Mouse (Mus musculus) hindbrain, embryonic 15.5 days (tissue): ENCODE data around the gene Tmem108. TPM values are rescaled to one million over a fixed set of nuclear protein-coding genes. Genes with fewer than 3 reads are reported as not detected.

Experiments used
- ATAC-seq: fragments of 200-750 bp; cut with Nextera tagmentation; 2 replicates; pipeline ENCODE4 v1.8.0; 2017; ENCODE audit warnings: low read depth, moderate number of reproducible peaks, moderate TSS enrichment; ENCODE audit not compliant: low FRiP score
- H3K27ac ChIP-seq: fragments of 300-500 bp; sonication (generic); replicated peaks from 2 replicates; pipeline ENCODE4 v1.5.1; 2015; ENCODE audit warnings: mild to moderate bottlenecking, inconsistent platforms
- H3K27me3 ChIP-seq: fragments of 300-500 bp; sonication (generic); 2 replicates; pipeline ENCODE4 v1.6.1; 2015; ENCODE audit warnings: control low read depth, inconsistent platforms
- H3K36me3 ChIP-seq: fragments of 300-500 bp; sonication (generic); 2 replicates; pipeline ENCODE4 v1.6.1; 2015; ENCODE audit warnings: control low read depth, inconsistent platforms
- H3K4me1 ChIP-seq: fragments of 300-500 bp; sonication (generic); replicated peaks from 2 replicates; pipeline ENCODE4 v1.6.1; 2015; ENCODE audit warnings: control low read depth, inconsistent platforms
- H3K4me2 ChIP-seq: fragments of 300-500 bp; sonication (generic); 2 replicates; pipeline ENCODE4 v1.6.1; 2015; ENCODE audit warnings: moderate library complexity, mild to moderate bottlenecking, inconsistent platforms
- H3K4me3 ChIP-seq: fragments of 300-500 bp; sonication (generic); 2 replicates; pipeline ENCODE4 v1.5.1; 2015; ENCODE audit warnings: mild to moderate bottlenecking, inconsistent platforms
- H3K9ac ChIP-seq: fragments of 300-500 bp; sonication (generic); 2 replicates; pipeline ENCODE4 v1.6.1; 2015; ENCODE audit warnings: inconsistent platforms
- H3K9me3 ChIP-seq: fragments of 300-500 bp; sonication (generic); 2 replicates; pipeline ENCODE4 v1.6.1; 2016; ENCODE audit warnings: control low read depth, inconsistent platforms
- WGBS: fragments of 180-500 bp; shearing (Covaris S2); methylation state at CpG from one replicate; pipeline ENCODE4 v1.1.7; 2015; 5-methylcytosine and 5-hydroxymethylcytosine counted together
- polyA plus RNA-seq: library from polyadenylated mRNA; unstranded; fragments of >200 nt; fragmentation: Nextera tagmentation; extraction: Ambion mirVana; gene quantifications from 2 replicates; pipeline ENCODE4 v1.2.1, GENCODE M21; 2015

Tmem108 gene
- polyA plus RNA-seq, 1 experiment from 2014 or later = 30.2 TPM

DNA sequence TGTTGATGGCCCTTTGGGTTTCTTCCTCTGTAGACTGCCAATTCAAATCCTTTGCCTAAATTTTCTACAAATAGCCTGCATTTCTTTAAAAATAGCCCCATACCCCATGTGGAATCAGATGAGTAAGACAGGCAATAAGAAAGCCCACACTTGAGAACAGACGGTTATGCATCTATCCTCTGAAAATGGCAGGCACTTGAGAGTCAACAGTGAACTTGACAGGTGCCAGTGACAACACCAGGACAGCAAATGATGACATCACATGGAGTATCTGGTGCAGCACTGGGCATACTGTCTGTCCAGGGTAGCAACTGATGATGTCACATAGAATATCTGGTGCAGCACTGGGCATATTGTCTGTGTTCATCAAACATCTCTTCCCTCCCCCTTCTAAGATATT lies 61.4 kb downstream of the Tmem108 start:
- WGBS = 94% methylated on average over 1 of the region's 1 CpGs
- Histone ChIP-seq H3K4me1 (peaks cover 11% of the 10 kb centered on the region), H3K27me3 (no peaks in the 10 kb centered on the region), H3K9ac (no peak overlapping the region), H3K36me3 (no peaks in the 10 kb centered on the region), H3K9me3 (no peaks in the 10 kb centered on the region), H3K4me3 (no peak overlapping the region), H3K4me2 (no peak overlapping the region), H3K27ac (no peak overlapping the region)
- no peak for ATAC-seq

DNA sequence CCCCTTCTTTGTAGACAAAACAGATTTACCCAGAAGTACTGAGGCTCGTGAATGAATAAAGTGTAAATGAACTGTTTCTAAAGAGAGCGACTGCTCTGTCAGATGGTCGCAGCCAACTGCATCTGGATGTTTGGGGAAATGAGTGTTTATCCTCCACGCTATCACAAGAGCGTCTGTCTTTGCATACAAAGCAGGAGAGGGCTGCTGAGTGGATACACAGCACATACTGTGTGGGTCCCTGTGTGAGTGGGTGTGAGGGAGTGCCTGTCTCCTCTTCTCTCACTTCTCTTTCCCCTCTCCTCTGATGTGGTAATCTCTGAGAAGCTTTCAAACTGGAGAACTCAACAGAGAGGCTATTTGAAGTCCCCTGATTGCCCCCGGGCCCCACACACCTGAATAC lies 64.7 kb downstream of the Tmem108 start:
- 46% methylated on average over 6 of the region's 6 CpGs for WGBS
- Histone ChIP-seq H3K27ac (peak overlapping the region; percentile 16; the same call in 1 of the 2 replicates), H3K4me2 (no peak overlapping the region), H3K4me1 (peaks cover 20% of the 10 kb centered on the region), H3K9me3 (no peaks in the 10 kb centered on the region), H3K9ac (no peak overlapping the region), H3K36me3 (no peaks in the 10 kb centered on the region), H3K27me3 (no peaks in the 10 kb centered on the region), H3K4me3 (no peak overlapping the region)
- ATAC-seq = peak; percentile 43; the same call in 1 of the 2 replicates

DNA sequence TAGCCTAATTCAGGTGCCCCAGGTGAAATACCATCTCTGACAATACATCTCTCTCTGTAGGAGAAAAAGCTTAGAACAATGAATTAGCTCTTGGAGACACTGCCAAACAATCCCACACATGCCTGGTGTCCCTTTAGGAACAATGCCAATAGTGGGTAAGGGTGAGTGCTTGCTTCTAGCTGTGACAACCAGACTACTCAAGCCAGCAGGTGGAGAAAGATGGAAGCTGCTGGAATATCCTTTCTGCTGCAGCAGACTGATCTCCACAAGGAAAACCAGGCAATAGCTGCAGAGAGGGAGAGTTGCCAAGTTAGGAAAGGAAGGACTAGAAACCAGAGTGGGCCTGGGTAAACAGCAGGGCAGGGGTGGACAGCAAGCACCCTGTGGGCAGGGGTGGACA lies 67.8 kb downstream of the Tmem108 start:
- Histone ChIP-seq H3K4me2 (no peak overlapping the region), H3K4me1 (peaks cover 22% of the 10 kb centered on the region), H3K9me3 (no peaks in the 10 kb centered on the region), H3K27ac (no peak overlapping the region), H3K36me3 (no peaks in the 10 kb centered on the region), H3K4me3 (no peak overlapping the region), H3K9ac (no peak overlapping the region), H3K27me3 (no peaks in the 10 kb centered on the region)
- no peak for ATAC-seq

DNA sequence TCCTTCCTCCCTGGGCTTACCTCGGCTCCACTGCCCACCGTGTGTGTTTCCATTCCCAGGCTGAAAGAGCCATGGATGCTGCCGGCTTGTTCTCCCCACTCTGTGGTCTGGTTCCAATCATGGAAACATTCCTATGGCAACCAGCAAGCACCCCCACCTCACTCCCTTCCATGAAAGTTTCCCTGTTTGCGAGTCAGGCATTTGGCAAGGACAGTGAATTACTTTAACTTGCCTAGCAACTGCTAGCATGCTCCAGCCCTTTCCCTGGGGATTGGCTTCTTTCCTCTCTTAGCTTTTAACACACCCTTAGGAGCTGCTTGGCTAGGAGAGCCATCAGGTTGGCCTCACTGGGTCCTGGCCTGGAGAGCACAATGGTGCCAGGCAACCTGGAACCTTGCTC lies 68.9 kb downstream of the Tmem108 start:
- Histone ChIP-seq H3K4me1 (peaks cover 24% of the 10 kb centered on the region), H3K4me2 (no peak overlapping the region), H3K4me3 (no peak overlapping the region), H3K27me3 (no peaks in the 10 kb centered on the region), H3K27ac (0 out of 2 replicates have a peak overlapping the region, but pooled peaks have one; percentile 20), H3K9me3 (no peaks in the 10 kb centered on the region), H3K9ac (no peak overlapping the region), H3K36me3 (no peaks in the 10 kb centered on the region)
- ATAC-seq = peak; percentile 74
- WGBS = 52% methylated on average over 4 of the region's 4 CpGs

DNA sequence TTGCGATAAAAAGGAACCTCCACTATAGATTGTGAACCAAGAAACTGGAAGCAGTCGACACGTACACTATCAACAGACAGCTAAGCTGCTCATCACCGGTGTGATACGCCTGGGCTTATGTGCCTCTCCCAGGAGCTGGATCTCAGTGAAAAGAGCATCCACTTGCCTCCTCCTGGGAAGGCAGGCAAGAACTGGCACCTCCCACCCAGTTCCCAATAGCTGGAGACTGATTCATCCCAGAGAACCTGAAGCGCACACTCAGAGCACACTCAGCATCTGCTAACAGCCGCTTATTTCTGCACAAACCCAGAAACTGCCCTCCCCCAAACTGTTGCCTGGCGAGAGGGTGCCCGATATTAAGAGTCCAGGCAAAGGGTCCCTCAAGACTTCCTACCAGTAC lies 69.8 kb downstream of the Tmem108 start:
- 68% methylated on average over 9 of the region's 9 CpGs for WGBS
- H3K9me3 ChIP-seq = no peaks in the 10 kb centered on the region
- no peak for ATAC-seq
- H3K4me2 ChIP-seq = no peak overlapping the region; the same call in 1 of the 2 replicates
- no peaks in the 10 kb centered on the region for H3K27me3 ChIP-seq
- H3K4me3 ChIP-seq = no peak overlapping the region
- H3K4me1 ChIP-seq = peaks cover 22% of the 10 kb centered on the region
- H3K9ac ChIP-seq = no peak overlapping the region
- no peaks in the 10 kb centered on the region for H3K36me3 ChIP-seq
- no peak overlapping the region for H3K27ac ChIP-seq

DNA sequence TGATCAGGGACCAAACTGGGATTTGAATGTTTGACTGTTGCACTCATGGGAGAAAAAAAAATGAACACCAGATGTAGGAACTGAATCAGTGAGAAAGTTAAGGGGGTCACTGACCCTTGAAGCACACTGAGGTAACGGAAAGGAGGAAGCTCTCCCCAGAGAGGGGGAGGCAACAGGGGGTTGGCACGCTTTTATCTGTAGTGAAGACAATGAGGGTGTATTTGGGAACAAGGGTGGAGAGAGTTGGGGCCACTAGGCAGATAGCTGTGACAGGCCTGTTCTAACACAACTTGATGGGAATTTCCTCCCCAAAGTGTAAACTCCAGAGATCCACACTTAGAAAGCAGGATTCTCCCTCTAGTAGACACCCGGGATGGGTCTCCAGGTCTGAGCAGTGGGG lies 71.2 kb downstream of the Tmem108 start:
- no peaks in the 10 kb centered on the region for H3K36me3 ChIP-seq
- WGBS = 64% methylated on average over 3 of the region's 3 CpGs
- no peak overlapping the region for H3K9ac ChIP-seq
- peaks cover 19% of the 10 kb centered on the region for H3K4me1 ChIP-seq
- no peaks in the 10 kb centered on the region for H3K9me3 ChIP-seq
- H3K27me3 ChIP-seq = no peaks in the 10 kb centered on the region
- no peak overlapping the region for H3K4me3 ChIP-seq
- H3K4me2 ChIP-seq = no peak overlapping the region
- no peak overlapping the region for H3K27ac ChIP-seq
- ATAC-seq = no peak

DNA sequence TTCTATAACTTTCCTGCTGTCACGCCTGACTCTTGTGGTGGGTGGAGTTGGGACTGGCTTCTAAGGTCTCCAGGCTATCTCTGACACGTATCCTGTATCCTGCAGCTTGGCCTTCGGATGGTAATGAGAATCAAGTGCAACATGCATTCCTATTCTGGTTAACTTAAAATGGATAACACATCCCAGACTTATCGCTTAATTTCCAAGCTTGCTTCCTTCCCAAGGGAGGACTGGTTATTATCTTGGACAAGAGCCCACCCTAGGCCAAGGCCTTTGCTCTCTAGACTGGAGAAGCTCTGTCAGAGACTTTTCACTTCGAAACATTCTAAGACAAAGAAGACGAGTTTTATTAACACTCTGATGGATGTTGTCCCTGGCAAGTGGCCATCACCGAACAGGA lies 71.9 kb downstream of the Tmem108 start:
- 78% methylated on average over 7 of the region's 7 CpGs for whole genome bisulfite sequencing
- no peaks in the 10 kb centered on the region for H3K27me3 ChIP-seq
- H3K4me2 ChIP-seq = no peak overlapping the region
- peaks cover 19% of the 10 kb centered on the region for H3K4me1 ChIP-seq
- no peak overlapping the region for H3K9ac ChIP-seq
- no peak overlapping the region for H3K4me3 ChIP-seq
- no peaks in the 10 kb centered on the region for H3K9me3 ChIP-seq
- no peak overlapping the region for H3K27ac ChIP-seq
- ATAC-seq = no peak
- no peaks in the 10 kb centered on the region for H3K36me3 ChIP-seq

DNA sequence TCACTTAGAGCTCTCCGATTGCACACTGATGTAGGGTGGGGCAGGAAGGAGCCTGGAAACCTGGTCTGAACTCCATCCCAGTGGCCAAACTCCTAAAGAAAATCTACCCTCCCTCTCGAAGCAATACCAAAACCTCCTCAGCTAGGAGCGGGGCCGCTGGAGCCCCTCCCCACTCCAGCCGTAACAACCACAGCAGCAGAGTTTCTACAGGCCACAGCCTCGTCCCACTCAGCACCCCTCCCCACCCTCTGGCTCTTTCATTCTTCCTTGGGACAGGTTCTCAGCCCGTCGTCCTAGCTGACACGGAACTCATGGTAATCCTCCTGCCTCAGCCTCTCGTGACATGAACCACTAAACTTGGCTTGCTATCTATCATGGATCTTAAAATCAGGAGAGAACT lies 72.6 kb downstream of the Tmem108 start:
- Histone ChIP-seq H3K4me1 (peaks cover 19% of the 10 kb centered on the region), H3K36me3 (no peaks in the 10 kb centered on the region), H3K4me2 (no peak overlapping the region), H3K27ac (no peak overlapping the region), H3K9ac (no peak overlapping the region), H3K27me3 (no peaks in the 10 kb centered on the region), H3K9me3 (no peaks in the 10 kb centered on the region), H3K4me3 (no peak overlapping the region)
- ATAC-seq = no peak
- WGBS = 91% methylated on average over 10 of the region's 10 CpGs

DNA sequence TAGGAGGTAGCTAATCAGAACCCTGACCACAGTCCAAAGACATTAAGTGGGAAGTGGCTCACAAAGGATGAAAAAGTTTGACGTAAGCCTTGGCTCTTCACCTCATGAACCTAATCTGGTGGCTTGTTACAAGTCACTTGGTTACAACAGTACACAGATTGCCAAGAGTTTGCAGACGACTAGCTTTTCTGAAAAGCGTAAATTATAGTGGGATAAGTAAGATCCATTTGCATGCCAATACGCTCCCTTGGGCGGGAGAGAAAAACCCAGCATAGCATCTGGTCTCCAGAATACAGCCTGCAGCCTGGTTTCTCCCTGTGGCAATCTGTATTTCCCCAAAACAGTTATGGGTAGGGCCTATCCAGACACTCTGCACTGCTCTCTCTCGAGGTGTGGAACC lies 74.5 kb downstream of the Tmem108 start:
- Histone ChIP-seq H3K9me3 (no peaks in the 10 kb centered on the region), H3K36me3 (no peaks in the 10 kb centered on the region), H3K4me2 (no peak overlapping the region), H3K4me3 (no peak overlapping the region), H3K4me1 (peaks cover 13% of the 10 kb centered on the region), H3K27me3 (no peaks in the 10 kb centered on the region), H3K9ac (no peak overlapping the region), H3K27ac (peak overlapping the region; percentile 58)
- 37% methylated on average over 6 of the region's 6 CpGs for WGBS
- ATAC-seq = peak; percentile 79

DNA sequence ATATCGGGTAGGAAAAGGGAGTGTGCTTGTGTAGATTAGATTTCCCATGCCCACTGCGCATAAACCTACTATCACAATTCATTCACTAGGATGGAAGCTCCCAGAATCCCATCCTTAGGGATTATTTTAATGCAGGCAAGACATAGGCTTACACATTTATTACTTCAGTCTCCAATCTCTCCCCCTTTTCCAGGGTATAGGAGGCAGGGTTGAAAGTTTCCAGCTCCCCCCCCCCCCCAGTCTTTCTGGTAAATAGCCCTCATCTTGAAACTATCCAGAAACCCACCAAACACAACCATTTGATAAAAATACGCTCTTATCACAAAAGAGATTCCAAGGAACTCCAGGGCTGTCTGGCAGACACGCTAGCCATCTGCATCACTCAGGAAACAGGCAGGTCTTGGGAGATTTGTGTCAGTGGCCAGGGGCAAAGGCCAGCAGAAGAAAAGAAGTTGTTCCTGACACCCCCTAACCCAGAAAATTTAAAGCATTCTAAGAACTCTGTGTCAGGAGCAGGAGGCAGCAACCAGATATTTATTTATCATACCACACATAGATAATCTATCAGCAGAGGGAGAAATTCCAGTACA lies 79.8 kb downstream of the Tmem108 start:
- 71% methylated on average over 4 of the region's 4 CpGs for WGBS
- Histone ChIP-seq H3K36me3 (no peaks in the 10 kb centered on the region), H3K4me1 (peaks cover 11% of the 10 kb centered on the region; the same call in 1 of the 2 replicates), H3K27ac (no peak overlapping the region), H3K27me3 (no peaks in the 10 kb centered on the region), H3K4me2 (no peak overlapping the region), H3K9me3 (no peaks in the 10 kb centered on the region), H3K4me3 (no peak overlapping the region), H3K9ac (no peak overlapping the region)
- no peak for ATAC-seq

DNA sequence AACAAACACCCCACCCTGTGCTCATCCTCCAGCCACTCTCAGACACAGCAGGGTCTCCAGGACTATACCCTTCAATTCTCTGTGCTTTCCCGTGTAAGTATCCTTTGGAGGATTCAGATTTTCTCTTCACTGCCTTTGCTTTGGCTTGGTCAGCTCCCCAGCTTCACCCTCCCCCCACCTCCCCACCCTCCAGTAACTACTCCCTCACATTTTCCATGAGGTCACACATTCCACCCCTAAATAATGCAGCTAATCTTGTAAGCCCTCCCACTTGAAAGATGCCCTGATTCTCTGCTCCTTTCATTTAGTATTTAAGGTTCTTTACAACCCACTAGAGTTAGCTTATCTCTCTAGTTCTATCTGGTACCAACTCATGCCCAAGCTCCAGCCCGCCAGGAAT lies 82.4 kb downstream of the Tmem108 start:
- Histone ChIP-seq H3K4me3 (no peak overlapping the region), H3K36me3 (no peaks in the 10 kb centered on the region), H3K9me3 (no peaks in the 10 kb centered on the region), H3K4me2 (no peak overlapping the region), H3K9ac (no peak overlapping the region), H3K27ac (no peak overlapping the region), H3K27me3 (no peaks in the 10 kb centered on the region), H3K4me1 (peaks cover 11% of the 10 kb centered on the region; the same call in 1 of the 2 replicates)
- ATAC-seq = no peak
- WGBS = 45% methylated on average over 2 of the region's 2 CpGs

DNA sequence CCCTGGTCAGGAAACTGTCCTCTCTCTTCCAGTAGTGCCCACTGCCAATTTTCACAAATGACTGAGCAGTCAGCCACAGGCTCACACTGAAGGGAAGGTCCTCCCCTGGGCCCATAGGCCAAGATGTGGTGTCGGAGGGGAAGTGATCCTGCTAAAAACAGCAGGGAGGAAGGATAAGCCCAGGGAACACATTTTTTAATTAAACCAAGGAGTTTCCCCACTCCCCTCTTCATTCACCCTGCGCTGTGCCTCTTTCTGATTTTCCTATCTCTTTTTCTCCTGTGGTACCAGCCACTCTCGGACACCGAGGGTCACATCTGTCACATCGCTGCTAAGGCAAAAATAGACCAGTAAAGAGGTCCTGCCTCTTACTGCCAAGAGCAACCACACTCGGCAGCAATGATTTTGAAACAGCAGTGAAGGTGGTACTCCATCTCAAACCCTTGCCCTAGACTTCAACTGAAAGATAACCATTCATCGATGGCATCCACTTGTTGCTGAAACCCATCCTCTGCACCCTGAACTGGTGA lies 83.0 kb downstream of the Tmem108 start:
- H3K36me3 ChIP-seq = no peaks in the 10 kb centered on the region
- no peaks in the 10 kb centered on the region for H3K9me3 ChIP-seq
- 67% methylated on average over 7 of the region's 7 CpGs for WGBS
- no peak overlapping the region for H3K9ac ChIP-seq
- H3K4me1 ChIP-seq = peaks cover 11% of the 10 kb centered on the region; the same call in 1 of the 2 replicates
- no peaks in the 10 kb centered on the region for H3K27me3 ChIP-seq
- no peak overlapping the region for H3K4me3 ChIP-seq
- no peak overlapping the region for H3K4me2 ChIP-seq
- no peak overlapping the region for H3K27ac ChIP-seq
- ATAC-seq = no peak

DNA sequence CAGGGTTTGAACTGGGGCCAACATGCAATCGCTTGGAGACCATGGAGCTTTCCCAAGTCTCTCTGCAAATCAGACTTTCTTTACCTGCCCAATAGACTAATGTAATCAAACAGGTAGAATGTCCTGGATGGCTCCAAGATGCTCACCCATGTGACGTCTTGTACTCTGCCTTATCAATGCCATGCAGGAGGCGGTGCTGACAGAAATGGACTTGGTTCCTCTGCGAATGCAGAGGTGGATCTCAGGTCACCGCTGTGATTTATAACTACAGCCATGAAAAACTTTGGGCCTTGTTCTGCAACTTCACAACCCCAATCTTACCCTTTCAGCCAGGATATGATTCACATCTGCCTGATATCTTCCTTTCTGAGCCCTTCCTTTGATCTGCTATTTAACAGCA lies 83.8 kb downstream of the Tmem108 start:
- H3K27me3 ChIP-seq = no peaks in the 10 kb centered on the region
- peaks cover 11% of the 10 kb centered on the region; the same call in 1 of the 2 replicates for H3K4me1 ChIP-seq
- H3K4me2 ChIP-seq = no peak overlapping the region
- H3K4me3 ChIP-seq = no peak overlapping the region
- no peaks in the 10 kb centered on the region for H3K36me3 ChIP-seq
- no peak overlapping the region for H3K27ac ChIP-seq
- H3K9me3 ChIP-seq = no peaks in the 10 kb centered on the region
- no peak overlapping the region for H3K9ac ChIP-seq
- ATAC-seq = no peak
- WGBS = 88% methylated on average over 5 of the region's 5 CpGs
